Mouse (Mus musculus): Measurements from ENCODE around the gene Arhgef3. TPM values are rescaled to one million over a fixed set of nuclear protein-coding genes. Genes with fewer than 3 reads are reported as not detected.

Gene Arhgef3
- total and polyA plus RNA-seq, 3 experiments, result 11.1 to 27.8 (median 23.0) TPM

DNA sequence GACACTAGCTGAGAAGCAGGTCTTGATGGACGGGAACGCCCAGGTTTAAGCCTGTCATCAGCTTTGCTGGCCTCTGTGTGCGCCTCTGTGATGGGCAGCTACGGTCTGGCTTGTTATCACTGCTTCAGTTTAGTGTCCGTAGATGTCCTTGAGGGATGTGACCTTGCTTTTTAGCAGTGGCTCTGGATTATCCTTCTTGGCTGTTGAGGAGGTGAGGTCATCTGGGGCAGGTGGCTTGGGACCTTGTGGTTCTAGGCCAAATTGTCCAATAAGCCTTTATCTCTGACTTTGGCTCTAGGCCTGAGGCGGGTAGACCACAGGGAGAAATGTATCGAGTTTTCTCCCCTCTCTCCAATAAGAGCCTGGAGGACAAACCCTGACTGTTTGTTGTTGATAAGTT, 33.0 kb downstream of the Arhgef3 start:
- Histone ChIP-seq H3K27ac (no peak overlapping the region), H3K9ac (ENCODE audit: low read depth, low read length) (no peak overlapping the region), H3K4me3 (no peak overlapping the region), H3K79me2 (replicated peaks; ENCODE audit: control insufficient read depth, insufficient read depth, low read length) (no peaks in the 10 kb centered on the region), H3K36me3 (ENCODE audit: control insufficient read depth, insufficient read depth, low read length) (no peaks in the 10 kb centered on the region), H3K27me3 (ENCODE audit: control insufficient read depth, insufficient read depth, low read length) (no peaks in the 10 kb centered on the region), H3K4me1 (ENCODE audit: control insufficient read depth, insufficient read depth, low read length) (peaks cover 16% of the 10 kb centered on the region)
- WGBS, result 59% methylated on average over 7 of the region's 7 CpGs
- intact Hi-C loops (cut with DNase I), result no loop called here
- peak in 1 of 2 experiments; percentile 31 for DNase-seq
- TF ChIP-seq POLR2A (IDR thresholded peaks at IDR 0.05; ENCODE audit: insufficient read depth, low read depth, low read length), result no peak
- TF ChIP-seq CTCF (IDR thresholded peaks at IDR 0.05), result no peak
- TF ChIP-seq EP300 (IDR thresholded peaks at IDR 0.05; ENCODE audit: insufficient read depth, low read depth, low read length), result no peak

DNA sequence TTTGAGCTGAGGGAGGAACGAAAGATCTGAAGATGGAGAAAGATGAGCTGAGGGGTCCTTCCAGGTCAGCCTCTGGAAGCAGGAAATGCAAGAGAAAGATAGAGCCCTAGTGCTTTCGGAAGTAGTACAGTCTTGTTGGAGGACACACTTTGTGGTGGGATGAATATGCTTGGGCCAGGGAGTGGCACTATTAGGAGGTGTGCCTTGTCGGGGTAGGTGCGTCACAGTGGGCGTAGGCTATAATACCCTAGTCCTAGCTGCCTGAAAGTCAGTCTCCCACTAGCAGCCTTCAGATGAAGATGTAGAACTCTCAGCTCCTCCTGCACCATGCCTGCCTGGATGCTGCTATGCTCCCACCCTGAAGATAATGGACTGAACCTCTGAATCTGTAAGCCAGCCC, 34.7 kb downstream of the Arhgef3 start:
- Histone ChIP-seq H3K9ac (ENCODE audit: low read depth, low read length) (no peak overlapping the region), H3K4me1 (ENCODE audit: control insufficient read depth, insufficient read depth, low read length) (peaks cover 16% of the 10 kb centered on the region), H3K27me3 (ENCODE audit: control insufficient read depth, insufficient read depth, low read length) (no peaks in the 10 kb centered on the region), H3K36me3 (ENCODE audit: control insufficient read depth, insufficient read depth, low read length) (no peaks in the 10 kb centered on the region), H3K79me2 (replicated peaks; ENCODE audit: control insufficient read depth, insufficient read depth, low read length) (no peaks in the 10 kb centered on the region), H3K27ac (no peak overlapping the region), H3K4me3 (no peak overlapping the region)
- TF ChIP-seq EP300 (IDR thresholded peaks at IDR 0.05; ENCODE audit: insufficient read depth, low read depth, low read length) (no peak), POLR2A (IDR thresholded peaks at IDR 0.05; ENCODE audit: insufficient read depth, low read depth, low read length) (no peak), CTCF (IDR thresholded peaks at IDR 0.05) (no peak)
- no peak for DNase-seq
- WGBS, result 80% methylated on average over 5 of the region's 5 CpGs
- intact Hi-C loops (cut with DNase I), result no loop called here

DNA sequence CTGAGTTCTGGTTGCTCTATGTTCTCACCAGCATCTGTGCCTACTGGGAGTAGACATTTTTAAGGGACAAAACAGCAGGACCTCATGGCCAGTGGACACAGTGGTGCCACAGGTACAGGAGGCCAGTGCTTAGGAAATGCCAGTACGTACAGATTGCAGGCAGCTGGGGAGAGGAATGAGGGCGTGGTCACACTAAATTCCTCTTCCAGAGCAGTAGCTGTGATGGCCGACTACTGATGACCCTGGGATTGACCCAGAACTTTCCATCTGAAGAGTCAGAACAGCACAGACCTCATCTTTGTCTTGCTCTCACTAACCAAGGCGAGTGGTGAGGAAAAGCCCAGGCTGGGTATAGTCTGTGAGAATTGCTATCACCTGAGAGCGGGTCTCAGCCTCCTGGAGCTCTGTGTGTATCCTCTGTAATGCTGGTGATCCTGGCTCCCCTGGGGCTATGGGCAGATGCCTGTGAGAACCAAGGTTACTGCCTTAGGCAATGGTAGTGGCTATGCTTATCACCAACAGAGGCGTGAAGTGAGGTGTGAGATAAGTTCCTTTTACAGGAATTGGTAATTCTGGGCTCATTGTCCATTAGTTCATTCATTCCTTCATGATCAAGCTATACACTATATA, 35.4 kb downstream of the Arhgef3 start:
- H3K9ac ChIP-seq (ENCODE audit: low read depth, low read length), result no peak overlapping the region
- H3K36me3 ChIP-seq (ENCODE audit: control insufficient read depth, insufficient read depth, low read length), result no peaks in the 10 kb centered on the region
- TF ChIP-seq POLR2A (IDR thresholded peaks at IDR 0.05; ENCODE audit: insufficient read depth, low read depth, low read length), result no peak
- TF ChIP-seq EP300 (IDR thresholded peaks at IDR 0.05; ENCODE audit: insufficient read depth, low read depth, low read length), result no peak
- TF ChIP-seq CTCF (IDR thresholded peaks at IDR 0.05), result no peak
- intact Hi-C loops (cut with DNase I), result no loop called here
- whole genome bisulfite sequencing, result 63% methylated on average over 6 of the region's 6 CpGs
- no peaks in the 10 kb centered on the region for H3K27me3 ChIP-seq (ENCODE audit: control insufficient read depth, insufficient read depth, low read length)
- H3K27ac ChIP-seq, result no peak overlapping the region
- no peak for DNase-seq
- no peaks in the 10 kb centered on the region for H3K79me2 ChIP-seq (replicated peaks; ENCODE audit: control insufficient read depth, insufficient read depth, low read length)
- peaks cover 15% of the 10 kb centered on the region for H3K4me1 ChIP-seq (ENCODE audit: control insufficient read depth, insufficient read depth, low read length)
- H3K4me3 ChIP-seq, result no peak overlapping the region

DNA sequence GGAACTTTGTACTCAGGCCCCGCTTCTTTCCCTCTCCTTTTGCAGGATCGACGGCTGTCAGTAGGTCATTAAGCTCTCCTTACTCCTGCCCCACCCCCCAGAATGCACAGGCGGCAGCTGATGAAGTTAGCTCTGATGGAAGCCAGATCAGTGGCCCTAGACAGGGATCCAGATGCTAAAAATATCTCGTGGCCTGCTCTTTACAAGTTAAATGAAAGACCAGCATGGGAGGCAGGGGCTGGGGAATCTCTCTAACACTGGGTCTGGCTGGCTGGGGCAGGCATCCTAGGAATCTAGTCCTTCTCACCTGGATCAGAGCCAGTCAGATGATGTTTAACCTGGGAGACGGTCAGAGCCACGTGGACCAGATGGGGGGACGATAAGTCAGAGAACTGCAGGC, 36.7 kb downstream of the Arhgef3 start:
- DNase-seq, result peak; percentile 44 to 61
- H3K27ac ChIP-seq, result peak overlapping the region; percentile 70
- no peaks in the 10 kb centered on the region for H3K36me3 ChIP-seq (ENCODE audit: control insufficient read depth, insufficient read depth, low read length)
- H3K4me1 ChIP-seq (ENCODE audit: control insufficient read depth, insufficient read depth, low read length), result peaks cover 15% of the 10 kb centered on the region
- intact Hi-C loops (cut with DNase I), result no loop called here
- TF ChIP-seq EP300 (IDR thresholded peaks at IDR 0.05; ENCODE audit: insufficient read depth, low read depth, low read length), result no peak
- no peak for TF ChIP-seq CTCF (IDR thresholded peaks at IDR 0.05)
- no peak for TF ChIP-seq POLR2A (IDR thresholded peaks at IDR 0.05; ENCODE audit: insufficient read depth, low read depth, low read length)
- H3K79me2 ChIP-seq (replicated peaks; ENCODE audit: control insufficient read depth, insufficient read depth, low read length), result no peaks in the 10 kb centered on the region
- no peak overlapping the region for H3K4me3 ChIP-seq
- 30% methylated on average over 8 of the region's 8 CpGs for WGBS
- H3K9ac ChIP-seq (ENCODE audit: low read depth, low read length), result no peak overlapping the region
- H3K27me3 ChIP-seq (ENCODE audit: control insufficient read depth, insufficient read depth, low read length), result no peaks in the 10 kb centered on the region

DNA sequence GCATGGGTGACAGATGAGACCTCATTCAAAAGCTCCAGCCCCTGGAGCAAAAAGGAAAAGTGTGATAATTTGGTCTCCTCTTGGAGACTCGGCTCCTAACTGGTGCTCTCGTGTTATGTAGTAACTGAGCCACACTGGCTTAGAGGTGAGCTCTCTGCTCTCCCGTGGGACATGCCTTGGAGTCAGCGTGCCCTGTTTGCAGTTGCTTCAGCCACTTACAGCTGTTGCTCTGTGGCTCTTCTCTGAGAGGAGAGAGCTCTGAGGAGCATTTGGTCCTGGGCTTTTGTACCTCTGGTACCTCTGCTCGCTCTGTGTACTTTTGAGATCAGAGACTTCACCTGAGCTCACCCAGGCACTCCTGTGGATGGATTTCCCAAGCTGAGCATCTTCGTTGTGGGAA, 40.4 kb downstream of the Arhgef3 start:
- no peak for DNase-seq
- H3K4me3 ChIP-seq, result no peak overlapping the region
- no peak overlapping the region for H3K27ac ChIP-seq
- 83% methylated on average over 6 of the region's 6 CpGs for WGBS
- intact Hi-C loops (cut with DNase I), result no loop called here
- H3K4me1 ChIP-seq (ENCODE audit: control insufficient read depth, insufficient read depth, low read length), result peaks cover 7% of the 10 kb centered on the region
- no peak for TF ChIP-seq CTCF (IDR thresholded peaks at IDR 0.05)
- no peak for TF ChIP-seq EP300 (IDR thresholded peaks at IDR 0.05; ENCODE audit: insufficient read depth, low read depth, low read length)
- TF ChIP-seq POLR2A (IDR thresholded peaks at IDR 0.05; ENCODE audit: insufficient read depth, low read depth, low read length), result no peak
- H3K27me3 ChIP-seq (ENCODE audit: control insufficient read depth, insufficient read depth, low read length), result no peaks in the 10 kb centered on the region
- H3K36me3 ChIP-seq (ENCODE audit: control insufficient read depth, insufficient read depth, low read length), result no peaks in the 10 kb centered on the region
- H3K79me2 ChIP-seq (replicated peaks; ENCODE audit: control insufficient read depth, insufficient read depth, low read length), result no peaks in the 10 kb centered on the region
- no peak overlapping the region for H3K9ac ChIP-seq (ENCODE audit: low read depth, low read length)

DNA sequence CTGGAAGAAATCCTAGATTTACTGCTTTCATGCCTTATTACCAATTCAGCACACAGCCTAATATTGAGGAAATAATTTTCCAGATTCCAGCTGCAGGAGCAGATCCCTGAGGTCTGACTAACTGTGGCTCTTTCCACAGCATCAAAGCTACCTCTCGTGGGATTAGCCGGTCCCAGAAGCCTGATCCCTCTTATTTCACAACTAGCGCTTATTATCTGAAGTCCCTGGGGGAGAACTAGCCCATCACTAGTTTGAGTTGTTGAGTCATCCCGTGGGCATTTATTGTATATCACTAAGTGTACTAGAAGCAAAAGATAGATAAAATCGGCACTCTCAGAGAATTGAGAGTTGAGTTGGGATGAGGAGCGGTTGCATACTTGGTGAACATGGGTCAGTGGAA, 41.3 kb downstream of the Arhgef3 start:
- Histone ChIP-seq H3K27me3 (ENCODE audit: control insufficient read depth, insufficient read depth, low read length) (no peaks in the 10 kb centered on the region), H3K4me1 (ENCODE audit: control insufficient read depth, insufficient read depth, low read length) (peaks cover 5% of the 10 kb centered on the region), H3K79me2 (replicated peaks; ENCODE audit: control insufficient read depth, insufficient read depth, low read length) (no peaks in the 10 kb centered on the region), H3K27ac (no peak overlapping the region), H3K9ac (ENCODE audit: low read depth, low read length) (no peak overlapping the region), H3K36me3 (ENCODE audit: control insufficient read depth, insufficient read depth, low read length) (no peaks in the 10 kb centered on the region), H3K4me3 (no peak overlapping the region)
- intact Hi-C loops (cut with DNase I), result no loop called here
- no peak for TF ChIP-seq CTCF (IDR thresholded peaks at IDR 0.05)
- no peak for TF ChIP-seq POLR2A (IDR thresholded peaks at IDR 0.05; ENCODE audit: insufficient read depth, low read depth, low read length)
- no peak for TF ChIP-seq EP300 (IDR thresholded peaks at IDR 0.05; ENCODE audit: insufficient read depth, low read depth, low read length)
- WGBS, result 68% methylated on average over 6 of the region's 6 CpGs
- no peak for DNase-seq

Data from heart, adult 2 months (tissue).